Mouse (Mus musculus): ENCODE results near the gene Tbc1d10c. TPM values are rescaled to one million over a fixed set of nuclear protein-coding genes. Genes with fewer than 3 reads are reported as not detected.

Tbc1d10c gene
- polyA plus RNA-seq, 1 experiment from 2014 or later, result 0.58 TPM

GRCm38 (mm10) chr19:4171393-4172290, 19.4 kb downstream of the Tbc1d10c start:
- WGBS, result 73% methylated on average over 13 of the region's 13 CpGs
- no peak for ATAC-seq
- H3K36me3 ChIP-seq (ENCODE audit: control insufficient read depth, insufficient read depth, low read length), result no peaks in the 10 kb centered on the region
- H3K4me3 ChIP-seq (ENCODE audit: low read depth, low read length), result no peak overlapping the region
- no peaks in the 10 kb centered on the region for H3K27me3 ChIP-seq (ENCODE audit: control insufficient read depth, insufficient read depth, low read depth, low read length)
- no peak overlapping the region for H3K4me2 ChIP-seq (ENCODE audit: low read length)
- H3K4me1 ChIP-seq (ENCODE audit: control insufficient read depth, insufficient read depth, low read length), result peaks cover 15% of the 10 kb centered on the region
- H3K9me3 ChIP-seq (replicated peaks; ENCODE audit: control insufficient read depth, low read length, poor library complexity, severe bottlenecking), result no peaks in the 10 kb centered on the region
- no peak overlapping the region for H3K9ac ChIP-seq (ENCODE audit: low read depth, low read length)
- no peak overlapping the region for H3K27ac ChIP-seq (ENCODE audit: low read length)

- H3K9me3 ChIP-seq (replicated peaks; ENCODE audit: control insufficient read depth, low read length, poor library complexity, severe bottlenecking), result no peaks in the 10 kb centered on the region
- no peak overlapping the region for H3K4me2 ChIP-seq (ENCODE audit: low read length)
- no peaks in the 10 kb centered on the region for H3K27me3 ChIP-seq (ENCODE audit: control insufficient read depth, insufficient read depth, low read depth, low read length)
- no peak overlapping the region for H3K27ac ChIP-seq (ENCODE audit: low read length)
- no peak overlapping the region for H3K9ac ChIP-seq (ENCODE audit: low read depth, low read length)
- H3K36me3 ChIP-seq (ENCODE audit: control insufficient read depth, insufficient read depth, low read length), result no peaks in the 10 kb centered on the region
- no peak overlapping the region for H3K4me3 ChIP-seq (ENCODE audit: low read depth, low read length)
- peaks cover 15% of the 10 kb centered on the region for H3K4me1 ChIP-seq (ENCODE audit: control insufficient read depth, insufficient read depth, low read length)
- 90% methylated on average over 10 of the region's 10 CpGs for WGBS
- ATAC-seq, result no peak
Measured at GRCm38 (mm10) chr19:4170723-4171392, 20.2 kb downstream of the Tbc1d10c start.

GRCm38 (mm10) chr19:4169810-4170209, 21.3 kb downstream of the Tbc1d10c start:
- Histone ChIP-seq H3K9ac (ENCODE audit: low read depth, low read length) (peak overlapping the region; percentile 93), H3K4me3 (ENCODE audit: low read depth, low read length) (peak overlapping the region; percentile 49), H3K4me2 (ENCODE audit: low read length) (peak overlapping the region; percentile 94), H3K27me3 (ENCODE audit: control insufficient read depth, insufficient read depth, low read depth, low read length) (no peaks in the 10 kb centered on the region), H3K4me1 (ENCODE audit: control insufficient read depth, insufficient read depth, low read length) (peaks cover 8% of the 10 kb centered on the region), H3K27ac (ENCODE audit: low read length) (peak overlapping the region; percentile 95), H3K9me3 (replicated peaks; ENCODE audit: control insufficient read depth, low read length, poor library complexity, severe bottlenecking) (no peaks in the 10 kb centered on the region), H3K36me3 (ENCODE audit: control insufficient read depth, insufficient read depth, low read length) (no peaks in the 10 kb centered on the region)
- 3% methylated on average over 27 of the region's 27 CpGs for WGBS
- peak; percentile 61 for ATAC-seq

GRCm38 (mm10) chr19:4169378-4169784, 21.7 kb downstream of the Tbc1d10c start:
- Histone ChIP-seq H3K27ac (ENCODE audit: low read length) (peak overlapping the region; percentile 95), H3K9me3 (replicated peaks; ENCODE audit: control insufficient read depth, low read length, poor library complexity, severe bottlenecking) (no peaks in the 10 kb centered on the region), H3K4me3 (ENCODE audit: low read depth, low read length) (peak overlapping the region; percentile 49), H3K4me1 (ENCODE audit: control insufficient read depth, insufficient read depth, low read length) (peaks cover 8% of the 10 kb centered on the region), H3K4me2 (ENCODE audit: low read length) (peak overlapping the region; percentile 94), H3K9ac (ENCODE audit: low read depth, low read length) (peak overlapping the region; percentile 93), H3K27me3 (ENCODE audit: control insufficient read depth, insufficient read depth, low read depth, low read length) (no peaks in the 10 kb centered on the region), H3K36me3 (ENCODE audit: control insufficient read depth, insufficient read depth, low read length) (no peaks in the 10 kb centered on the region)
- peak; percentile 93 for ATAC-seq
- WGBS, result under 1% methylated on average over 43 of the region's 43 CpGs

- no peaks in the 10 kb centered on the region for H3K9me3 ChIP-seq (replicated peaks; ENCODE audit: control insufficient read depth, low read length, poor library complexity, severe bottlenecking)
- no peak overlapping the region for H3K4me2 ChIP-seq (ENCODE audit: low read length)
- H3K27me3 ChIP-seq (ENCODE audit: control insufficient read depth, insufficient read depth, low read depth, low read length), result no peaks in the 10 kb centered on the region
- peaks cover 23% of the 10 kb centered on the region for H3K4me1 ChIP-seq (ENCODE audit: control insufficient read depth, insufficient read depth, low read length)
- H3K36me3 ChIP-seq (ENCODE audit: control insufficient read depth, insufficient read depth, low read length), result no peaks in the 10 kb centered on the region
- H3K27ac ChIP-seq (ENCODE audit: low read length), result no peak overlapping the region
- 79% methylated on average over 9 of the region's 9 CpGs for WGBS
- H3K4me3 ChIP-seq (ENCODE audit: low read depth, low read length), result no peak overlapping the region
- ATAC-seq, result no peak
- H3K9ac ChIP-seq (ENCODE audit: low read depth, low read length), result no peak overlapping the region
Measured at GRCm38 (mm10) chr19:4166678-4167476, 24.2 kb downstream of the Tbc1d10c start.

GRCm38 (mm10) chr19:4164721-4165120, 26.4 kb downstream of the Tbc1d10c start:
- Histone ChIP-seq H3K4me1 (ENCODE audit: control insufficient read depth, insufficient read depth, low read length) (peaks cover 15% of the 10 kb centered on the region), H3K4me3 (ENCODE audit: low read depth, low read length) (no peak overlapping the region), H3K36me3 (ENCODE audit: control insufficient read depth, insufficient read depth, low read length) (no peaks in the 10 kb centered on the region), H3K9ac (ENCODE audit: low read depth, low read length) (no peak overlapping the region), H3K27ac (ENCODE audit: low read length) (no peak overlapping the region), H3K9me3 (replicated peaks; ENCODE audit: control insufficient read depth, low read length, poor library complexity, severe bottlenecking) (no peaks in the 10 kb centered on the region), H3K4me2 (ENCODE audit: low read length) (no peak overlapping the region), H3K27me3 (ENCODE audit: control insufficient read depth, insufficient read depth, low read depth, low read length) (no peaks in the 10 kb centered on the region)
- ATAC-seq, result no peak
- 83% methylated on average over 2 of the region's 2 CpGs for WGBS

- WGBS, result 88% methylated on average over 3 of the region's 3 CpGs
- Histone ChIP-seq H3K4me3 (ENCODE audit: low read depth, low read length) (no peak overlapping the region), H3K9ac (ENCODE audit: low read depth, low read length) (no peak overlapping the region), H3K36me3 (ENCODE audit: control insufficient read depth, insufficient read depth, low read length) (peaks cover 6% of the 10 kb centered on the region), H3K9me3 (replicated peaks; ENCODE audit: control insufficient read depth, low read length, poor library complexity, severe bottlenecking) (no peaks in the 10 kb centered on the region), H3K4me2 (ENCODE audit: low read length) (no peak overlapping the region), H3K27me3 (ENCODE audit: control insufficient read depth, insufficient read depth, low read depth, low read length) (no peaks in the 10 kb centered on the region), H3K4me1 (ENCODE audit: control insufficient read depth, insufficient read depth, low read length) (peaks cover 15% of the 10 kb centered on the region), H3K27ac (ENCODE audit: low read length) (peak overlapping the region; percentile 87)
- no peak for ATAC-seq
Measured at GRCm38 (mm10) chr19:4164100-4164499, 27.0 kb downstream of the Tbc1d10c start.

GRCm38 (mm10) chr19:4163543-4163887, 27.6 kb downstream of the Tbc1d10c start:
- Histone ChIP-seq H3K9me3 (replicated peaks; ENCODE audit: control insufficient read depth, low read length, poor library complexity, severe bottlenecking) (no peaks in the 10 kb centered on the region), H3K4me2 (ENCODE audit: low read length) (peak overlapping the region; percentile 91), H3K36me3 (ENCODE audit: control insufficient read depth, insufficient read depth, low read length) (peaks cover 12% of the 10 kb centered on the region), H3K9ac (ENCODE audit: low read depth, low read length) (peak overlapping the region; percentile 75), H3K4me1 (ENCODE audit: control insufficient read depth, insufficient read depth, low read length) (peaks cover 15% of the 10 kb centered on the region), H3K4me3 (ENCODE audit: low read depth, low read length) (peak overlapping the region; percentile 77), H3K27me3 (ENCODE audit: control insufficient read depth, insufficient read depth, low read depth, low read length) (no peaks in the 10 kb centered on the region), H3K27ac (ENCODE audit: low read length) (peak overlapping the region; percentile 87)
- ATAC-seq, result peak; percentile 26
- WGBS, result 29% methylated on average over 4 of the region's 4 CpGs

Data from midbrain, embryonic 16.5 days (tissue).